Mouse (Mus musculus) ES-Bruce4 (cell line): Measurements from ENCODE around the gene Hspa8. TPM values are rescaled to one million over a fixed set of nuclear protein-coding genes. Genes with fewer than 3 reads are reported as not detected.

Source experiments
- H3K27ac ChIP-seq: 2 replicates; pipeline ENCODE4 v1.5.1; 2012; ENCODE audit warnings: low read length, inconsistent platforms; ENCODE audit not compliant: insufficient read depth
- H3K27me3 ChIP-seq: 2 replicates; pipeline ENCODE4 v1.6.1; 2012; ENCODE audit warnings: mild to moderate bottlenecking, low read length, inconsistent platforms; ENCODE audit not compliant: control insufficient read depth, poor library complexity, insufficient read depth, severe bottlenecking
- H3K36me3 ChIP-seq: 2 replicates; pipeline ENCODE4 v1.6.1; 2012; ENCODE audit warnings: inconsistent platforms, mild to moderate bottlenecking, low read length, moderate library complexity; ENCODE audit not compliant: control insufficient read depth, poor library complexity, insufficient read depth, severe bottlenecking
- H3K4me1 ChIP-seq: one replicate; pipeline ENCODE4 v1.8.1; 2011; ENCODE audit warnings: low read length; ENCODE audit not compliant: control insufficient read depth, insufficient read depth
- H3K4me3 ChIP-seq: 2 replicates; pipeline ENCODE4 v1.5.1; 2011; ENCODE audit warnings: low read depth, mild to moderate bottlenecking, low read length
- H3K9ac ChIP-seq: 2 replicates; pipeline ENCODE4 v1.6.1; 2012; ENCODE audit warnings: low read depth, mild to moderate bottlenecking, inconsistent platforms; ENCODE audit not compliant: poor library complexity, severe bottlenecking
- H3K9me3 ChIP-seq: replicated peaks from 2 replicates; pipeline ENCODE4 v1.6.1; 2012; ENCODE audit warnings: mild to moderate bottlenecking, low read length, inconsistent platforms; ENCODE audit not compliant: control insufficient read depth, poor library complexity, insufficient read depth, severe bottlenecking
- CTCF ChIP-seq: IDR thresholded peaks from one replicate; pipeline ENCODE4 v1.8.1; 2011; ENCODE audit warnings: low read depth, low read length
- EP300 ChIP-seq: IDR thresholded peaks from 2 replicates; pipeline ENCODE4 v1.6.1; 2011; ENCODE audit warnings: low read depth, low read length; ENCODE audit not compliant: insufficient read depth
- POLR2A ChIP-seq: IDR thresholded peaks from one replicate; pipeline ENCODE4 v1.8.1; 2011; ENCODE audit warnings: low read length; ENCODE audit not compliant: insufficient read depth
- polyA plus RNA-seq: library from polyadenylated mRNA; stranded (reverse); fragments of >200 nt; gene quantifications from 2 replicates; pipeline ENCODE4 v1.2.4, GENCODE M21; 2011; ENCODE audit warnings: low read depth; ENCODE audit not compliant: missing spikeins, insufficient read depth, insufficient read length

The Hspa8 gene
- 3,442 and 3,618 TPM in 2 replicates for polyA plus RNA-seq

- peak; percentile 63; the same call in 1 of the 2 replicates for TF ChIP-seq EP300
- TF ChIP-seq POLR2A, result peak; percentile 99
- TF ChIP-seq CTCF, result no peak
- Histone ChIP-seq H3K27ac (peak within 1 kb of the TSS; percentile 98), H3K4me1 (no peaks in the 10 kb centered on the region), H3K9me3 (no peaks in the 10 kb centered on the region), H3K27me3 (no peaks in the 10 kb centered on the region), H3K9ac (peak within 1 kb of the TSS; percentile 99), H3K4me3 (peak within 1 kb of the TSS; percentile 100), H3K36me3 (peaks cover 43% of the 10 kb centered on the region)
Observed at GRCm38 (mm10) chr9:40800675-40801612, at the start of gene Hspa8. Gene Hspa8, plus strand, starts transcription at chr9:40800984.

- Histone ChIP-seq H3K9me3 (no peaks in the 10 kb centered on the region), H3K27ac (no peak overlapping the region), H3K9ac (no peak overlapping the region), H3K36me3 (no peaks in the 10 kb centered on the region), H3K27me3 (no peaks in the 10 kb centered on the region), H3K4me1 (no peaks in the 10 kb centered on the region), H3K4me3 (no peak overlapping the region)
- TF ChIP-seq EP300, result no peak
- no peak for TF ChIP-seq POLR2A
- TF ChIP-seq CTCF, result peak; percentile 64
Observed at GRCm38 (mm10) chr9:40751749-40752148, 49.0 kb upstream of the Hspa8 start.

- TF ChIP-seq CTCF, result peak; percentile 10
- TF ChIP-seq EP300, result no peak
- Histone ChIP-seq H3K36me3 (no peaks in the 10 kb centered on the region), H3K4me3 (peak overlapping the region; percentile 46; the same call in 1 of the 2 replicates), H3K9me3 (no peaks in the 10 kb centered on the region), H3K9ac (peak overlapping the region; percentile 37), H3K27me3 (no peaks in the 10 kb centered on the region), H3K4me1 (no peaks in the 10 kb centered on the region), H3K27ac (peak overlapping the region; percentile 35; the same call in 1 of the 2 replicates)
Observed at GRCm38 (mm10) chr9:40756401-40756800, 44.4 kb upstream of the Hspa8 start.

GRCm38 (mm10) chr9:40757105-40757626 is 43.6 kb upstream of the Hspa8 start:
- peak overlapping the region; percentile 35; the same call in 1 of the 2 replicates for H3K27ac ChIP-seq
- H3K9ac ChIP-seq, result peak overlapping the region; percentile 37
- H3K4me3 ChIP-seq, result peak overlapping the region; percentile 27

GRCm38 (mm10) chr9:40757685-40758270 is 43.0 kb upstream of the Hspa8 start:
- Histone ChIP-seq H3K27me3 (no peaks in the 10 kb centered on the region), H3K9ac (peak overlapping the region; percentile 37), H3K4me1 (no peaks in the 10 kb centered on the region), H3K36me3 (no peaks in the 10 kb centered on the region), H3K4me3 (peak overlapping the region; percentile 46), H3K27ac (peak overlapping the region; percentile 39; the same call in 1 of the 2 replicates), H3K9me3 (no peaks in the 10 kb centered on the region)
- TF ChIP-seq EP300 (0 out of 2 replicates have a peak, but pooled peaks have one; percentile 35), CTCF (peak; percentile 65), POLR2A (no peak)

More at GRCm38 (mm10) chr9:40757105-40757626, 43.6 kb upstream of the Hspa8 start:
- no peaks in the 10 kb centered on the region for H3K36me3 ChIP-seq
- TF ChIP-seq CTCF (peak; percentile 43), EP300 (0 out of 2 replicates have a peak, but pooled peaks have one; percentile 6), POLR2A (no peak)
- no peaks in the 10 kb centered on the region for H3K9me3 ChIP-seq
- no peaks in the 10 kb centered on the region for H3K4me1 ChIP-seq
- H3K27me3 ChIP-seq, result no peaks in the 10 kb centered on the region
